Mouse (Mus musculus) myocyte (in vitro differentiated cells): Measurements from ENCODE around the gene Atp1a4.

ENCODE experiments used
- CEBPB ChIP-seq: IDR thresholded peaks from 2 replicates; pipeline ENCODE4 v1.6.1; 2011; ENCODE audit warnings: mild to moderate bottlenecking, moderate library complexity; ENCODE audit not compliant: poor library complexity, insufficient read depth, severe bottlenecking
- E2F4 ChIP-seq: IDR thresholded peaks from one replicate; pipeline ENCODE4 v1.6.1; 2011; ENCODE audit warnings: mild to moderate bottlenecking, control low read depth, moderate library complexity; ENCODE audit not compliant: insufficient read depth
- MAX ChIP-seq: IDR thresholded peaks from one replicate; pipeline ENCODE4 v1.6.1; 2011; ENCODE audit warnings: low read depth, mild to moderate bottlenecking, control low read depth
- MYOG ChIP-seq, 3 experiments: IDR thresholded peaks; one replicate each; pipeline ENCODE4 v1.6.1; 2011; ENCODE audit warnings: control low read depth in 2 of 3, low read depth in 2 of 3, mild to moderate bottlenecking in 2 of 3; ENCODE audit not compliant: insufficient read length in 2 of 3, control insufficient read depth in 1 of 3, insufficient read depth in 1 of 3
- POLR2A ChIP-seq: IDR thresholded peaks from one replicate; pipeline ENCODE4 v1.6.1; 2011; ENCODE audit warnings: low read depth, mild to moderate bottlenecking, control low read depth, moderate library complexity; ENCODE audit not compliant: insufficient read length
- USF1 ChIP-seq: IDR thresholded peaks from one replicate; pipeline ENCODE4 v1.6.1; 2011; ENCODE audit warnings: low read depth, mild to moderate bottlenecking, control low read depth, moderate library complexity

DNA sequence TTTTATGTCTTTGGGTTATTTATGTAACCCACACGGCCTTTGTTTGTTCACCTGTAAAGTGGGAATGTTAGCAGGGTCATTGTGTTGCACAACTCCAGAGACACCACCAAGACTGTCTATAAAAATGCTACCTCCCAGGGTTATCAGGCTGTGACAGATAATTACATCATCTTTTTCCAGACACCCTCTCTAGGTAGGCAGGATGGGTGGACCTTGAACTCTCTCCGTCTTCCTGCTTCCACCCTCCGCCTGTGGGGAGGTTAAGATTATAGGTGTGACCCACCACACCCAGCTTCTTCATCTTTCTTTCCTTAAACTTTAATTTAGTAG, 31.4 kb upstream of the Atp1a4 start:
- no peak for TF ChIP-seq POLR2A
- TF ChIP-seq MYOG (IDR thresholded peaks at IDR 0.05; ENCODE audit: control insufficient read depth in 1 of 3, insufficient read depth in 1 of 3, insufficient read length in 2 of 3, low read depth in 2 of 3) = no peak
- no peak for TF ChIP-seq E2F4
- peak; percentile 99 for TF ChIP-seq CEBPB
- no peak for TF ChIP-seq MAX
- TF ChIP-seq USF1 = no peak
